Mouse (Mus musculus) midbrain, embryonic 11.5 days (tissue): ENCODE data around the gene Nudc. TPM values are rescaled to one million over a fixed set of nuclear protein-coding genes. Genes with fewer than 3 reads are reported as not detected.
A peak's percentile ranks its signal among the peaks of the same experiment; 100 is the strongest.

Experiments used
- ATAC-seq: fragments of 200-750 bp; cut with Nextera tagmentation; 2 replicates; pipeline ENCODE4 v1.8.0; 2017; ENCODE audit warnings: moderate TSS enrichment, moderate library complexity; ENCODE audit not compliant: low FRiP score
- DNase-seq: peaks from one replicate; pipeline ENCODE4 v3.0.0; 2015; ENCODE audit warnings: low spot score; ENCODE audit errors: missing footprints
- H3K27ac ChIP-seq: fragments of 300-500 bp; sonication (generic); 2 replicates; pipeline ENCODE4 v1.5.1; 2014; ENCODE audit warnings: low read depth, low read length
- H3K27me3 ChIP-seq: fragments of 300-500 bp; sonication (generic); 2 replicates; pipeline ENCODE4 v1.6.1; 2014; ENCODE audit warnings: mild to moderate bottlenecking, low read length, moderate library complexity, mixed read lengths; ENCODE audit not compliant: control insufficient read depth, insufficient read depth
- H3K36me3 ChIP-seq: fragments of 300-500 bp; sonication (generic); 2 replicates; pipeline ENCODE4 v1.6.1; 2014; ENCODE audit warnings: mild to moderate bottlenecking, low read length, moderate library complexity, mixed read lengths; ENCODE audit not compliant: control insufficient read depth, insufficient read depth
- H3K4me1 ChIP-seq: fragments of 300-500 bp; sonication (generic); 2 replicates; pipeline ENCODE4 v1.6.1; 2014; ENCODE audit warnings: low read length; ENCODE audit not compliant: control insufficient read depth, insufficient read depth
- H3K4me2 ChIP-seq: fragments of 300-500 bp; sonication (generic); 2 replicates; pipeline ENCODE4 v1.6.1; 2014; ENCODE audit warnings: mild to moderate bottlenecking, moderate library complexity
- H3K4me3 ChIP-seq: fragments of 300-500 bp; sonication (generic); 2 replicates; pipeline ENCODE4 v1.5.1; 2014; ENCODE audit warnings: low read depth, low read length
- H3K9ac ChIP-seq: fragments of 300-500 bp; sonication (generic); 2 replicates; pipeline ENCODE4 v1.6.1; 2014; ENCODE audit warnings: low read length
- H3K9me3 ChIP-seq: fragments of 300-500 bp; sonication (generic); 2 replicates; pipeline ENCODE4 v1.6.1; 2016; ENCODE audit warnings: low read length; ENCODE audit not compliant: control insufficient read depth
- WGBS: fragments of 180-500 bp; shearing (Covaris S2); extraction: QIAGEN DNeasy Blood & Tissue Kit; methylation state at CpG from one replicate; pipeline ENCODE4 v1.1.7; 2014; 5-methylcytosine and 5-hydroxymethylcytosine counted together
- polyA plus RNA-seq: library from polyadenylated mRNA; unstranded; fragments of >200 nt; fragmentation: Nextera tagmentation; extraction: Ambion mirVana; gene quantifications from 2 replicates; pipeline ENCODE4 v1.2.1, GENCODE M21; 2014

Gene Nudc
- polyA plus RNA-seq: 330 and 336 TPM in 2 replicates

GRCm38 (mm10) chr4:133545272-133546231 lies at the start of gene Nudc:
Gene Nudc, minus strand, starts transcription at chr4:133545996.
- Histone ChIP-seq H3K4me2 (peak within 1 kb of the TSS; percentile 78), H3K27me3 (no peaks in the 10 kb centered on the region), H3K9me3 (no peaks in the 10 kb centered on the region), H3K36me3 (peaks cover 5% of the 10 kb centered on the region; the same call in 1 of the 2 replicates), H3K4me3 (peak within 1 kb of the TSS; percentile 94), H3K4me1 (peaks cover 10% of the 10 kb centered on the region; the same call in 1 of the 2 replicates), H3K27ac (peak within 1 kb of the TSS; percentile 62), H3K9ac (peak within 1 kb of the TSS; percentile 75)
- ATAC-seq (peak; percentile 99), DNase-seq (peak; percentile 97)
- under 1% methylated on average over 76 of the region's 77 CpGs for WGBS

GRCm38 (mm10) chr4:133595538-133595937 lies 49.7 kb upstream of the Nudc start:
- Histone ChIP-seq H3K27me3 (peaks cover 25% of the 10 kb centered on the region), H3K27ac (no peak overlapping the region), H3K4me1 (0 out of 2 replicates have a peak, but pooled peaks cover 2% of the 10 kb centered on the region), H3K36me3 (no peaks in the 10 kb centered on the region), H3K9me3 (no peaks in the 10 kb centered on the region), H3K4me3 (no peak overlapping the region), H3K4me2 (no peak overlapping the region), H3K9ac (no peak overlapping the region)
- DNase-seq: no peak
- 79% methylated on average over 7 of the region's 7 CpGs for WGBS
- ATAC-seq: no peak

- no peak for ATAC-seq
- DNase-seq: peak; percentile 99
- H3K4me1 ChIP-seq: no peaks in the 10 kb centered on the region
- H3K9ac ChIP-seq: no peak overlapping the region
- no peak overlapping the region for H3K27ac ChIP-seq
- WGBS: 35% methylated on average over 7 of the region's 7 CpGs
- H3K27me3 ChIP-seq: no peaks in the 10 kb centered on the region; the same call in 1 of the 2 replicates
- H3K36me3 ChIP-seq: peaks cover 9% of the 10 kb centered on the region
- H3K4me3 ChIP-seq: no peak overlapping the region
- H3K4me2 ChIP-seq: no peak overlapping the region
- H3K9me3 ChIP-seq: no peaks in the 10 kb centered on the region
These were observed 46.8 kb upstream of the Nudc start for GRCm38 (mm10) chr4:133592570-133592969.

GRCm38 (mm10) chr4:133584059-133584951 lies 38.5 kb upstream of the Nudc start, which contains the start of gene Gpn2:
Gene Gpn2, plus strand, starts transcription at chr4:133584362.
- Histone ChIP-seq H3K9me3 (no peaks in the 10 kb centered on the region), H3K27ac (no peak within 1 kb of the TSS; the same call in 1 of the 2 replicates), H3K4me3 (peak within 1 kb of the TSS; percentile 93), H3K36me3 (peaks cover 11% of the 10 kb centered on the region), H3K4me2 (peak within 1 kb of the TSS; percentile 100), H3K27me3 (no peaks in the 10 kb centered on the region), H3K4me1 (peaks cover 12% of the 10 kb centered on the region), H3K9ac (peak within 1 kb of the TSS; percentile 92)
- ATAC-seq (peak; percentile 85), DNase-seq (peak; percentile 93)
- 1% methylated on average over 65 of the region's 65 CpGs for WGBS

GRCm38 (mm10) chr4:133583690-133584058 lies 37.9 kb upstream of the Nudc start:
- no peak for DNase-seq
- Histone ChIP-seq H3K4me1 (peaks cover 12% of the 10 kb centered on the region), H3K4me2 (peak overlapping the region; percentile 100), H3K27me3 (no peaks in the 10 kb centered on the region), H3K27ac (no peak overlapping the region; the same call in 1 of the 2 replicates), H3K36me3 (peaks cover 11% of the 10 kb centered on the region), H3K4me3 (peak overlapping the region; percentile 93), H3K9me3 (no peaks in the 10 kb centered on the region), H3K9ac (peak overlapping the region; percentile 92)
- ATAC-seq: no peak; the same call in 1 of the 2 replicates
- WGBS: 61% methylated on average over 6 of the region's 6 CpGs

GRCm38 (mm10) chr4:133577983-133578382 lies 32.2 kb upstream of the Nudc start:
- H3K4me1 ChIP-seq: peaks cover 5% of the 10 kb centered on the region
- H3K4me3 ChIP-seq: no peak overlapping the region
- WGBS: 69% methylated on average over 12 of the region's 12 CpGs
- no peak overlapping the region for H3K4me2 ChIP-seq
- H3K9me3 ChIP-seq: no peaks in the 10 kb centered on the region
- DNase-seq (no peak), ATAC-seq (no peak)
- H3K27ac ChIP-seq: no peak overlapping the region
- no peaks in the 10 kb centered on the region for H3K27me3 ChIP-seq
- no peak overlapping the region for H3K9ac ChIP-seq
- peaks cover 6% of the 10 kb centered on the region for H3K36me3 ChIP-seq

GRCm38 (mm10) chr4:133574843-133575202 lies 29.0 kb upstream of the Nudc start:
- WGBS: 2% methylated on average over 41 of the region's 41 CpGs
- ATAC-seq: peak; percentile 81
- Histone ChIP-seq H3K27ac (peak overlapping the region; percentile 82; the same call in 1 of the 2 replicates), H3K9me3 (no peaks in the 10 kb centered on the region), H3K4me1 (peaks cover 5% of the 10 kb centered on the region), H3K9ac (peak overlapping the region; percentile 93), H3K4me3 (peak overlapping the region; percentile 97), H3K36me3 (peaks cover 6% of the 10 kb centered on the region), H3K4me2 (peak overlapping the region; percentile 78), H3K27me3 (no peaks in the 10 kb centered on the region)
- no peak for DNase-seq

GRCm38 (mm10) chr4:133574070-133574842 lies 28.5 kb upstream of the Nudc start, which contains the start of gene Gpatch3:
Gene Gpatch3, plus strand, starts transcription at chr4:133574745.
- DNase-seq (peak; percentile 98), ATAC-seq (peak; percentile 93)
- H3K9me3 ChIP-seq: no peaks in the 10 kb centered on the region
- H3K4me1 ChIP-seq: peaks cover 5% of the 10 kb centered on the region
- H3K27ac ChIP-seq: peak within 1 kb of the TSS; percentile 82
- peak within 1 kb of the TSS; percentile 78 for H3K4me2 ChIP-seq
- H3K9ac ChIP-seq: peak within 1 kb of the TSS; percentile 93
- peaks cover 6% of the 10 kb centered on the region for H3K36me3 ChIP-seq
- 8% methylated on average over 44 of the region's 44 CpGs for WGBS
- H3K27me3 ChIP-seq: no peaks in the 10 kb centered on the region
- H3K4me3 ChIP-seq: peak within 1 kb of the TSS; percentile 97
